Comparison of ENCODE assay signal across 18 mouse cellular contexts in genomic region chr11:39596479-39596878, GRCm38 (mm10).
DNase-seq lines count a peak whose midpoint lies in the region; ATAC-seq lines count a peak whose summit lies in the region.
"Had no signal": no experiment of that assay in that cellular context is flagged by ENCODE, and none has a peak within 500 bp of the region (broad histone marks: within the 10 kb centered on the region; RNA-seq: fewer than 3 reads in every experiment).

No protein-coding gene starts in this region.

- H3K4me3 ChIP-seq in neural tube, embryonic 12.5 days, result no peak overlapping the region
- H3K4me3 ChIP-seq in forebrain, embryonic 13.5 days, result no peak overlapping the region
- H3K4me3 ChIP-seq in midbrain, embryonic 13.5 days (replicated peaks), result no peak overlapping the region
- H3K4me3 ChIP-seq: erythroblast, embryonic 14.5 days; heart, embryonic 12.5 days; limb, embryonic 12.5 days; megakaryocyte, embryonic 14.5 days had no signal

- H3K36me3 ChIP-seq in neural tube, embryonic 12.5 days, result no peaks in the 10 kb centered on the region
- H3K36me3 ChIP-seq in forebrain, embryonic 13.5 days (ENCODE audit: poor library complexity, severe bottlenecking), result no peaks in the 10 kb centered on the region
- H3K36me3 ChIP-seq in midbrain, embryonic 13.5 days, result no peaks in the 10 kb centered on the region
- H3K36me3 ChIP-seq: heart, embryonic 12.5 days; limb, embryonic 12.5 days had no signal

- DNase-seq in neural tube, embryonic 10.5 days (ENCODE audit: extremely low spot score, low spot score), result no peak
- peak; percentile 69 for DNase-seq in retina, postnatal 1 day
- DNase-seq in lung, postnatal 4 days, result no peak
- DNase-seq in right cerebral cortex, postnatal 10 days (ENCODE audit: low spot score in 2 of 2), result no peak
- no peak for DNase-seq in adrenal gland, adult 8-10 months
- DNase-seq: cerebellum, adult 8-10 months; heart, postnatal 36 days; thymus, postnatal 25 days had no signal

- ATAC-seq in neural tube, embryonic 12.5 days (ENCODE audit: low FRiP score, low read depth), result peak; percentile 29; the same call in 1 of the 2 replicates
- ATAC-seq in forebrain, embryonic 13.5 days, result peak; percentile 87
- ATAC-seq in midbrain, embryonic 13.5 days, result peak; percentile 63; the same call in 1 of the 2 replicates
- ATAC-seq: intestine, postnatal 0 days; lung, postnatal 0 days had no signal

- H3K27ac ChIP-seq in neural tube, embryonic 12.5 days, result no peak overlapping the region
- peak overlapping the region; percentile 25; the same call in 1 of the 2 replicates for H3K27ac ChIP-seq in forebrain, embryonic 13.5 days
- H3K27ac ChIP-seq in midbrain, embryonic 13.5 days, result 0 out of 2 replicates have a peak overlapping the region, but pooled peaks have one; percentile 15
- H3K27ac ChIP-seq: limb, embryonic 12.5 days; liver, embryonic 14.5 days had no signal

- 13% methylated on average over 4 of the region's 4 CpGs for WGBS in neural tube, embryonic 12.5 days
- 3% methylated on average over 4 of the region's 4 CpGs for WGBS in forebrain, embryonic 13.5 days
- 5% methylated on average over 4 of the region's 4 CpGs for WGBS in midbrain, embryonic 13.5 days

- H3K4me1 ChIP-seq in neural tube, embryonic 12.5 days, result no peaks in the 10 kb centered on the region
- peaks cover 27% of the 10 kb centered on the region for H3K4me1 ChIP-seq in forebrain, embryonic 13.5 days
- peaks cover 16% of the 10 kb centered on the region for H3K4me1 ChIP-seq in midbrain, embryonic 13.5 days (replicated peaks)
- H3K4me1 ChIP-seq: heart, embryonic 12.5 days; limb, embryonic 12.5 days; megakaryocyte, embryonic 14.5 days had no signal

- H3K27me3 ChIP-seq in neural tube, embryonic 12.5 days (replicated peaks), result no peaks in the 10 kb centered on the region
- H3K27me3 ChIP-seq in forebrain, embryonic 13.5 days, result no peaks in the 10 kb centered on the region
- H3K27me3 ChIP-seq in midbrain, embryonic 13.5 days, result no peaks in the 10 kb centered on the region
- H3K27me3 ChIP-seq: heart, embryonic 12.5 days; limb, embryonic 12.5 days; megakaryocyte, embryonic 14.5 days had no signal

- no peaks in the 10 kb centered on the region for H3K9me3 ChIP-seq in neural tube, embryonic 12.5 days
- H3K9me3 ChIP-seq in forebrain, embryonic 13.5 days (replicated peaks), result no peaks in the 10 kb centered on the region
- H3K9me3 ChIP-seq in midbrain, embryonic 13.5 days, result no peaks in the 10 kb centered on the region
- H3K9me3 ChIP-seq: heart, embryonic 12.5 days; limb, embryonic 12.5 days; megakaryocyte, embryonic 14.5 days had no signal

- H3K4me2 ChIP-seq in neural tube, embryonic 12.5 days (replicated peaks), result no peak overlapping the region
- H3K4me2 ChIP-seq in forebrain, embryonic 13.5 days, result peak overlapping the region; percentile 27
- no peak overlapping the region for H3K4me2 ChIP-seq in midbrain, embryonic 13.5 days (replicated peaks)
- H3K4me2 ChIP-seq: heart, embryonic 12.5 days; limb, embryonic 12.5 days had no signal

- no peak overlapping the region for H3K9ac ChIP-seq in neural tube, embryonic 12.5 days
- H3K9ac ChIP-seq in forebrain, embryonic 13.5 days, result no peak overlapping the region
- H3K9ac ChIP-seq in midbrain, embryonic 13.5 days (replicated peaks), result no peak overlapping the region
- H3K9ac ChIP-seq: heart, embryonic 12.5 days; limb, embryonic 12.5 days; liver, embryonic 14.5 days had no signal

Comparison
In these comparisons a context has a peak if more than half of its experiments do, and no peak if none do; other contexts are left out.
1. ATAC-seq: peak in every context shown above with its lines; median percentile 87 in forebrain, embryonic 13.5 days; 63 in midbrain, embryonic 13.5 days; 29 in neural tube, embryonic 12.5 days.